Mouse (Mus musculus) kidney, postnatal 0 days (tissue): ENCODE measurements at regions not wholly inside any gene's neighbourhood (a gene's known extent, or its start where the extent isn't known, plus 50 kb on each side); places are given as distances from the start of the nearest gene placed in this dataset.

Source experiments
- ATAC-seq: fragments of 200-750 bp; cut with Nextera tagmentation; replicated peaks from 2 replicates; pipeline ENCODE4 v1.8.0; 2017; ENCODE audit warnings: low read depth, moderate number of reproducible peaks, moderate TSS enrichment, moderate library complexity; ENCODE audit not compliant: low FRiP score
- DNase-seq: peaks from one replicate; pipeline ENCODE4 v3.0.0-alpha.2; 2016; ENCODE audit warnings: low spot score
- H3K27ac ChIP-seq: fragments of 300-500 bp; sonication (generic); 2 replicates; pipeline ENCODE4 v1.5.1; 2014; ENCODE audit warnings: mild to moderate bottlenecking
- H3K27me3 ChIP-seq: fragments of 300-500 bp; sonication (generic); 2 replicates; pipeline ENCODE4 v1.6.1; 2014; ENCODE audit warnings: low read length, mixed read lengths; ENCODE audit not compliant: insufficient read depth
- H3K36me3 ChIP-seq: fragments of 300-500 bp; sonication (generic); 2 replicates; pipeline ENCODE4 v1.6.1; 2014; ENCODE audit warnings: low read length, mixed read lengths; ENCODE audit not compliant: insufficient read depth
- H3K4me1 ChIP-seq: fragments of 300-500 bp; sonication (generic); replicated peaks from 2 replicates; pipeline ENCODE4 v1.6.1; 2014; ENCODE audit warnings: antibody characterized with exemption, low read length, mixed read lengths; ENCODE audit not compliant: insufficient read depth
- H3K4me2 ChIP-seq: fragments of 300-500 bp; sonication (generic); 2 replicates; pipeline ENCODE4 v1.6.1; 2014; ENCODE audit warnings: mild to moderate bottlenecking, low read length, moderate library complexity, mixed read lengths
- H3K4me3 ChIP-seq: fragments of 300-500 bp; sonication (generic); replicated peaks from 2 replicates; pipeline ENCODE4 v1.5.1; 2014; ENCODE audit warnings: low read depth, low read length
- H3K9ac ChIP-seq: fragments of 300-500 bp; sonication (generic); 2 replicates; pipeline ENCODE4 v1.6.1; 2014; ENCODE audit warnings: low read depth, low read length
- H3K9me3 ChIP-seq: fragments of 300-500 bp; sonication (generic); replicated peaks from 2 replicates; pipeline ENCODE4 v1.6.1; 2016; ENCODE audit warnings: low read length, inconsistent platforms, mixed read lengths
- CTCF ChIP-seq: IDR thresholded peaks from 2 replicates; pipeline ENCODE4 v1.5.1; 2016; ENCODE audit warnings: antibody characterized with exemption, low read depth, mild to moderate bottlenecking, moderate library complexity
- WGBS: fragments of 180-500 bp; shearing (Covaris S2); extraction: QIAGEN DNeasy Blood & Tissue Kit; methylation state at CpG from one replicate; pipeline ENCODE4 v1.1.7; 2014; 5-methylcytosine and 5-hydroxymethylcytosine counted together

GRCm38 (mm10) chr4:70781591-70781990 is 246.8 kb upstream of the Megf9 start:
- no peaks in the 10 kb centered on the region for H3K27me3 ChIP-seq
- H3K4me3 ChIP-seq = no peak overlapping the region
- no peak for TF ChIP-seq CTCF
- ATAC-seq = no peak
- no peaks in the 10 kb centered on the region for H3K36me3 ChIP-seq
- H3K27ac ChIP-seq = no peak overlapping the region
- peak; percentile 37 for DNase-seq
- H3K9me3 ChIP-seq = no peaks in the 10 kb centered on the region
- no peaks in the 10 kb centered on the region for H3K4me1 ChIP-seq
- no peak overlapping the region for H3K4me2 ChIP-seq
- H3K9ac ChIP-seq = no peak overlapping the region
- WGBS = 20% methylated on average over 2 of the region's 2 CpGs

- no peaks in the 10 kb centered on the region for H3K9me3 ChIP-seq
- no peaks in the 10 kb centered on the region for H3K4me1 ChIP-seq
- no peak overlapping the region for H3K9ac ChIP-seq
- no peak overlapping the region for H3K4me2 ChIP-seq
- H3K36me3 ChIP-seq = no peaks in the 10 kb centered on the region
- WGBS = 69% methylated on average over 1 of the region's 1 CpGs
- H3K27ac ChIP-seq = no peak overlapping the region
- H3K27me3 ChIP-seq = no peaks in the 10 kb centered on the region
- ATAC-seq = no peak
- H3K4me3 ChIP-seq = no peak overlapping the region
- no peak for TF ChIP-seq CTCF
- no peak for DNase-seq
Measured at GRCm38 (mm10) chr4:70776273-70776672, 241.5 kb upstream of the Megf9 start.

GRCm38 (mm10) chr4:70743425-70743824 is 208.6 kb upstream of the Megf9 start:
- H3K9me3 ChIP-seq = no peaks in the 10 kb centered on the region
- no peak for TF ChIP-seq CTCF
- H3K4me1 ChIP-seq = no peaks in the 10 kb centered on the region
- no peak overlapping the region for H3K4me3 ChIP-seq
- H3K9ac ChIP-seq = no peak overlapping the region
- H3K27me3 ChIP-seq = no peaks in the 10 kb centered on the region
- 81% methylated on average over 1 of the region's 1 CpGs for WGBS
- H3K4me2 ChIP-seq = no peak overlapping the region
- DNase-seq (no peak), ATAC-seq (no peak)
- no peaks in the 10 kb centered on the region for H3K36me3 ChIP-seq
- H3K27ac ChIP-seq = no peak overlapping the region

- H3K36me3 ChIP-seq = no peaks in the 10 kb centered on the region
- no peak overlapping the region for H3K4me2 ChIP-seq
- H3K9ac ChIP-seq = no peak overlapping the region
- H3K4me1 ChIP-seq = no peaks in the 10 kb centered on the region
- DNase-seq (no peak), ATAC-seq (no peak)
- no peak overlapping the region for H3K27ac ChIP-seq
- no peaks in the 10 kb centered on the region for H3K9me3 ChIP-seq
- TF ChIP-seq CTCF = no peak
- WGBS = 41% methylated on average over 1 of the region's 1 CpGs
- no peaks in the 10 kb centered on the region for H3K27me3 ChIP-seq
- no peak overlapping the region for H3K4me3 ChIP-seq
Measured at GRCm38 (mm10) chr4:70742002-70742401, 207.2 kb upstream of the Megf9 start.

- H3K9me3 ChIP-seq = no peaks in the 10 kb centered on the region
- peak; percentile 78 for DNase-seq
- ATAC-seq = no peak
- no peak overlapping the region for H3K4me3 ChIP-seq
- H3K27ac ChIP-seq = no peak overlapping the region
- no peak overlapping the region for H3K4me2 ChIP-seq
- H3K36me3 ChIP-seq = no peaks in the 10 kb centered on the region
- no peaks in the 10 kb centered on the region for H3K4me1 ChIP-seq
- TF ChIP-seq CTCF = no peak
- no peak overlapping the region for H3K9ac ChIP-seq
- no peaks in the 10 kb centered on the region for H3K27me3 ChIP-seq
- WGBS = 7% methylated on average over 4 of the region's 4 CpGs
Measured at GRCm38 (mm10) chr4:70741121-70741520, 206.3 kb upstream of the Megf9 start.

- 13% methylated on average over 2 of the region's 2 CpGs for WGBS
- Histone ChIP-seq H3K27ac (no peak overlapping the region), H3K36me3 (no peaks in the 10 kb centered on the region), H3K4me1 (no peaks in the 10 kb centered on the region), H3K4me3 (no peak overlapping the region), H3K4me2 (no peak overlapping the region), H3K27me3 (no peaks in the 10 kb centered on the region), H3K9ac (no peak overlapping the region), H3K9me3 (no peaks in the 10 kb centered on the region)
- no peak for TF ChIP-seq CTCF
- ATAC-seq (peak; percentile 71), DNase-seq (peak; percentile 92)
Measured at GRCm38 (mm10) chr4:70709126-70709689, 174.4 kb upstream of the Megf9 start.

GRCm38 (mm10) chr4:70705128-70705752 is 170.4 kb upstream of the Megf9 start:
- Histone ChIP-seq H3K4me3 (no peak overlapping the region), H3K4me1 (no peaks in the 10 kb centered on the region), H3K36me3 (no peaks in the 10 kb centered on the region), H3K4me2 (no peak overlapping the region), H3K9me3 (no peaks in the 10 kb centered on the region), H3K27me3 (no peaks in the 10 kb centered on the region), H3K27ac (no peak overlapping the region), H3K9ac (no peak overlapping the region)
- DNase-seq (no peak), ATAC-seq (no peak)
- TF ChIP-seq CTCF = no peak
- 78% methylated on average over 3 of the region's 3 CpGs for WGBS
